Mouse (Mus musculus) G1E-ER4 (cell line): ENCODE data around the gene Qrfpr. TPM values are rescaled to one million over a fixed set of nuclear protein-coding genes. Genes with fewer than 3 reads are reported as not detected.

ENCODE experiments used
- GATA1 ChIP-seq: IDR thresholded peaks from one replicate; pipeline ENCODE4 v1.8.0; 2012; ENCODE audit warnings: low read length, inconsistent platforms
- polyA plus RNA-seq: library from polyadenylated mRNA; stranded (reverse); fragments of >175 nt; gene quantifications from 2 replicates; pipeline ENCODE4 v1.2.3, GENCODE M21; 2012

The Qrfpr gene
- polyA plus RNA-seq, 1 experiment, result not detected

GRCm38 (mm10) chr3:36181519-36181918 is 40.6 kb downstream of the Qrfpr start:
- TF ChIP-seq GATA1, result no peak

DNA sequence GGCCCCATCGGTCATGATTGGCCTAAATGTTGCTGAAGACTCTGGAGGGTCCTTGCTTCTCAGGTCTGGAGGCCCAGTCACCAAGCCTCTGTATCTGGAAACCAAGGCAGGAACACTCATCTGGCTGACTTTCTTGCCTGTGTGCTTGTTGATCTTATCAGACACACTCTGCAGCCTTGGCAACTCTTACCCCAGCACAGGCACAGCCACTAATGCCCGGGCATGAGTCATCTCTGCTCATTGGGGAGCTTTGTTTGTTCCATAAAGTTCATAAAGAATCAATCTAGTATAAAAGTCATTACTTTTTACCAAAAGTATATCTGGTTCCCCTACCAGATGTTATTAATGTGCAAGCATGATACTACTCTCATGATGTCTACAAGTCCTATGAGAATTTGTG is 48.4 kb downstream of the Qrfpr start:
- TF ChIP-seq GATA1, result no peak

DNA sequence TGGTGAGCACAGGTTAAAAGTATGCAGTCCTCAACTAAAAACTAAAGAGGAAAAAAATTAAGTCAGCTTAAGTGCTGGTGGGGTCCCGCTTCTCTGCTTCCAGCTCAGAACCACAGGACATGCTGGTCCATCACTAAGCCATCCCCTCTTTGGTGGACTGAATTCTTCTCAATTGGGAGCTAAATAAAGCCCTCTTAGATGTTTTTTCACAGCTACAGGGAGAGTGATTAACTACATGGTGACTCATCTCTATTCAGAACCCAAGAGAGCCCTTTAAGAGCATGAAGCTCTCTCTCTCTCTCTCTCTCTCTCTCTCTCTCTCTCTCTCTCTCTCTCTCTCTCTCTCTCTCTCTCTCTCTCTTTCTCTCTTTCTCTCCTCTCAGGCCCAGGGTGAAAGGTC is 50.8 kb downstream of the Qrfpr start:
- no peak for TF ChIP-seq GATA1

DNA sequence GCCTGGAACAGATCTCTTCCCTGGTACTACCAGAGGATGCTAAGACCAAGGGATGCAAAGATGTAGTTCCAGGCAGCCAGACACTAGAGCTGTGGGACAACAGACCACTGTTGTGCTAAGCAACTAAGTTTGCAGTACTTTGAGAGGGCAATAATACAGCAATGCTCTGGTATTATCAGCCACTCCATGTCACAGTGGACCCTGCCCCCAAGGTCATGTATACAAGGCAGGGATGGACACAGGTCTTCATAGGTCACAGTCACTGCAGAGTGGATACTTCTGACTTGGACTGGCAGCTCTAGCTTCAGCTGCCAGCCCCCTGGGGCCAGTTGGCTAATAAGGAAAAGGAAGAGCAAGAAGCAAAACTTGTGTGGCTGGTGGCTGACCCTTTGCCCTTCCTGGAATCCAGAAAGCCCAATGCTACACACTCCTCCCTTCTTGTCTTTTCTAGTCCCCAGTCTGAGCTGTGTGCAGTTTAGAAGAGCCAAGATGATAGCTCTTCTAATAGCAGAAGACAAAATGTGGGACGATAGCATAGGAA is 51.4 kb downstream of the Qrfpr start:
- no peak for TF ChIP-seq GATA1

- no peak for TF ChIP-seq GATA1
Measured at GRCm38 (mm10) chr3:36155268-36155667, 66.8 kb downstream of the Qrfpr start.

- no peak for TF ChIP-seq GATA1
Measured at GRCm38 (mm10) chr3:36150934-36151686, 71.0 kb downstream of the Qrfpr start, which contains the start of gene D3Ertd254e. Gene D3Ertd254e (plus strand): TSS chr3:36151017.

DNA sequence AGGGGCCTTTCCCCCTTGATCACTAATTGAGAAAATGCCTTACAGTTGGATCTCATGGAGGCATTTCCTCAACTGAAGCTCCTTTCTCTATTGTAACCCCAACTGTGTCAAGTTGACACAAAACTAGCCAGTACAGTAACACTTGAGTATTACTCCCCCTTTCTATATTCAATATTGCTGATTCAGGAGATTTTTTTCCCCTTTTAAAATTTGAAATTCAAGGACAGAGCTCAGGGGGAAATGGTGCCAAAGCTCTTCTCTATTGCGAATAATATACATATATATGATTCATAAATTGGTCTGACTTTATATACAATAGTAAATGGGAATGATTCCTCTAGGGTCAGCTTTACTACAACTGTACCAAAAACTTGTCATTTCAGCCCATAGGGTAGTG is 71.6 kb downstream of the Qrfpr start:
- no peak for TF ChIP-seq GATA1

DNA sequence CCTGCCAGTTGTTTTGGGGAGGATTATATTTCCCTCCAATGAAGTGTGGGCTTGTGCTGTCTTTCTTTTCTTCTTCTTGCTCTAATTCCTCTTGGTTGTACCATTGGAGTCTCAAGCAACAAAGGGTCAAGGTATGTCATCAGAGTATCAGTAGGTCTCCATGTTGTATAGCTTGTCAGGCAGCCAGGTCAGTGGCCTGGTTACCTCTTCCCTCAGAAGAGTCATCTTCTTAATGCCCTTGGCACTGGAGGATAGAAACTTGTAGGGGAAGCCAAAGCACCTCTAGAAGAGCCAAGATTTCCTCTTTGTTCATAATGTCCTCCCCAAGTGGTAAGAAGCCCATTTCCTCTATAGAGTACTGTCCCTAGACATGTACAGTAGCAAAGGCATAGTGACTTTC is 83.1 kb downstream of the Qrfpr start:
- no peak for TF ChIP-seq GATA1

- TF ChIP-seq GATA1, result no peak
Measured at GRCm38 (mm10) chr3:36138171-36138660, 83.9 kb downstream of the Qrfpr start.

DNA sequence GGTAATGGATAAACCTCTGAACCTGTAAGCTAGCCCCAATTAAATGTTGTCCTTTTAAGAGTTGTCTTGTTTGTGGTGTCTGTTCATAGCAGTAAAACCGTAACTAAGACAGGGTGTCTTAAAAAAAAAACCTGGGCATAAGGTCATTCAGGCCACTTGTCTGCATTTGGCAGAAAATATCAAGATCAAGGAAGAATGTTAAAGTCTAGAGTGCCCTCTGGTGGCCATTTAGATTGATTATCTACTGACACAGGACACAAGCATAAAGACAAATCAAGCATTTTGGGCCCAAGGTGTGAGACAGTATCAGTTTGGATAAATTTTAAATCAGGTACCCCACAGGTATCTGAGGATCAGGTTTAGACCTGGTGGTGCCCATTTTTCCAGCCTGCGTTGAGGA is 84.6 kb downstream of the Qrfpr start:
- TF ChIP-seq GATA1, result no peak

DNA sequence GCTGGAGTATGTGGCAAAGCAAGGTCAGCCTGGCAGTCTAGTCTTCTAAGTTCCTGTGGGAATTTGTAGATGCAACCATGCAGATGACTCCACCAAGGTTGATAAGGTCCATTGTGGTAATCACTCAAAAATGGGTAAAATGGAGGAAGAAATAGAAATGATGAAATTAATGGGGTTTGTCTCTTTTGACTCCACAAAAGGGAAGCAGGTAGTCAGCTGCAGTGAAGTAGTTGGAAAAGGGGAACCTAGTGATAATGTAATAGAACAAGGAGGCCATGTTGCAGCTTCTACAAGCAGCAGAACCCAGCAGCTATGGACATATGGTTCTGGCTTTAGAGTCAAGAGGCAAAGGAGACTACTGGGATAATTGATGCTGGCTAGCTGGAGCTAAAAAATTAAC is 86.0 kb downstream of the Qrfpr start:
- TF ChIP-seq GATA1, result no peak

Other genes starting within 250 kb of the Qrfpr start
- 2.1 and 2.2 TPM in 2 replicates for gene Mccc1, start 221.6 kb downstream of the Qrfpr start, polyA plus RNA-seq
- not detected in 2 replicates for gene Ccdc144b, start 168.8 kb downstream of the Qrfpr start, polyA plus RNA-seq
- gene Acad9, start 156.3 kb downstream of the Qrfpr start, polyA plus RNA-seq, result 22.6 and 32.4 TPM in 2 replicates
- gene D3Ertd254e, start 71.3 kb downstream of the Qrfpr start, polyA plus RNA-seq, result 0.41 and 0.49 TPM in 2 replicates